Mouse (Mus musculus) left cerebral cortex, postnatal 4 days (tissue): ENCODE measurements around the gene Dync1i1. TPM values are rescaled to one million over a fixed set of nuclear protein-coding genes. Genes with fewer than 3 reads are reported as not detected.
A peak's percentile ranks its signal among the peaks of the same experiment; 100 is the strongest.

Experiments
- DNase-seq: peaks from one replicate; pipeline ENCODE4 v3.0.0-alpha.2; 2022
- intact Hi-C: fragments of 180-260 bp; cut with DNase I; formaldehyde crosslinking; loops from one replicate; pipeline ENCODE4 v1.15.1; 2025
- total RNA-seq, 2 experiments: library from RNA; stranded (reverse); gene quantifications; 2 replicates each; pipeline ENCODE4 v1.2.3; 2021

Dync1i1 gene
- total RNA-seq, 2 experiments from 2014 or later, result 188 to 197 TPM

DNA sequence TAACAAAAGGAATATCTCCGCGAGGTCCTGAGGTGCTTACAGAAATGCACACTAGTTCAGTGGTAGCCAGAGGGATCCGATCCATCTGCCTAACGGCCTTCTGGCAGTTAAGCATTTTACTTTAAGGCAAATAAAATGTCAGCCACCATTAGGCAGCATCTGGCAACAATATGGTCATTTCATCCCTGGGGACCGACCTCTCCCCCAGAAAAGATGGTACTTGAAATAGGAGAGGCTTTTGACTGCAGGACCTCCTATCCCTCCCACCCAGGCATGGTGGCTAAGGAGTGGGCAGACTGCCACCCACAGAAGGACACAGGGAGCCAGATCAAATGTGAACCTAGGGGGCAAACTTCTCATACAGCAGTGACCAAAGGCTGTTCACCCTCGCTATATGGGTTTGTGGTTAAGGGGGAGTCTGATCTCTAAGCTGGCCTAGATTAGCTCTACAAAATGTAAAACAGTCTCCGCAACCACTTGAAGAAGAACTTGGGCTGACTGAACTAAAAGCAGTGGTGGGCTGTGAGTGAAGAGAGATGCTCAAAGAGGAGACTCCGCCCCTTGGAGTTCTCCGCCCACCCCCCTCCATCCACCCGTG is 231.0 kb downstream of the Dync1i1 start:
- peak; percentile 21 for DNase-seq
- intact Hi-C loops, result no loop called here

DNA sequence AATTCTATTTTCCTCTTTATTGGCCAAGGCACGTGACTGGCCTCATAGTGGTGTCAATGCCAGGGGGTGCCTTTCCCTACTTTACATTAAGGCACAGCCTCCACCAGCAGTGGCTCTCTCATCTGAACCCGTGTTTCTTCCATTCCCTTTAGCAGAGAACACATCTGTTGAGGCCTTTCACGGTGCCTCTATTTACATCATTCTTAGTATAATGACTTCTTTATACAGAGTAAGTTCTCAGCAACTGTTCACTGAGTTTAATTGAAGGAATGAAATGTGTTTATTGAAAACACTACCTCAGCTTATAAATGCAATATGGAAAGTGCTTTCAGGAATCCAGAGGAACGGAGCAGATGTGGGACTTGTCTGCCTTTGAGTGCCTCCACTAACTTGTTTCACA is 235.3 kb downstream of the Dync1i1 start:
- intact Hi-C loops, result no loop called here
- no peak for DNase-seq

DNA sequence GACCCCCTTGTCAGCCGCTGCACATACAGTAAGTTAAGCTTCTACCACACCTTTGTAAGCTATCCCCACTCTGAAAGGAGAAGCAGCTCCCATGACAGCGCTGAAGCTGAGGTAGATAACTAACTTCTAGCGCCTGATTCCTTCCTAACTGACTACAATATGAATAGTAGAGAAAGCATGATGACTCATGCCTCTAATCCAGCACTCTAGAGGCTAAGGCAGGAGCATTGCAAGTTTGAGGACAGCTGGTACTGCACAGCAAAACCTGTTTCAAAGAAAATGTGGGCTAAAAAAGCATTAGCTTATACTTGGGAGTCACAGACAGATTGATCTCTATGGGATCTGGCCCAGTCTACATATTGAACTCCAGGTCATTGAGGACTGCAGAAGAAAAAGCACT is 236.5 kb downstream of the Dync1i1 start:
- intact Hi-C loops, result no loop called here
- no peak for DNase-seq

GRCm38 (mm10) chr6:5966376-5966775 is 240.9 kb downstream of the Dync1i1 start:
- no peak for DNase-seq
- intact Hi-C loops, result no loop called here

DNA sequence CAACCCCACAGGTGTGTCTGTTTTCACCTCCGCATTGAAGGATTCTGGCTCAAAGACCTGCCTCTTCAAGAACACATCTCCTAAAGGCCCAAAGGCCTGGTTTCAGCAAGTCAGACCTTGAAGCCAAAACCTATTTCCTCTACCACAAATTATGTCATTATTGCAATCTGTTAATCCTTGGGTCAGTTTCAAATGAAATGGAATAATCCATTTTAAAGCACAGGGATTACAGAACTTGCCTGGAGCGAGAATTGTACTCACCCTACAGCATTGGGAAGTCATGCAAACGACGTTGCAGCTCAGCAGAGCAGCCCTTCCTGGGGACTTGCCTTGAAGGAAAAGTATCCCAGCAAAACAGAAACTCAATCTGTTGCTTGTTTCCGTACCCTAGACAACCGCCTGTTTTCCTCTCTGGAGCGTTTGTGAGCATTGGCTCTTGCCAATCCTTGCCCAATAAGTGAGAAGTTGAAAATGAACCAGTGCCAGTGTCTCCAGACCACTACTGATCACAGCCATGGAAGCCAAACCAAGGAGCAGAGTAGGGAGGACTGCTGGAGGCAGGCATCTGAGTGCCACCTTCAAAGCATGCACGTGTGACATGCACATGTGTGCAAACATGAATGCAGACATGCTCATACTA is 241.5 kb downstream of the Dync1i1 start:
- DNase-seq, result no peak

DNA sequence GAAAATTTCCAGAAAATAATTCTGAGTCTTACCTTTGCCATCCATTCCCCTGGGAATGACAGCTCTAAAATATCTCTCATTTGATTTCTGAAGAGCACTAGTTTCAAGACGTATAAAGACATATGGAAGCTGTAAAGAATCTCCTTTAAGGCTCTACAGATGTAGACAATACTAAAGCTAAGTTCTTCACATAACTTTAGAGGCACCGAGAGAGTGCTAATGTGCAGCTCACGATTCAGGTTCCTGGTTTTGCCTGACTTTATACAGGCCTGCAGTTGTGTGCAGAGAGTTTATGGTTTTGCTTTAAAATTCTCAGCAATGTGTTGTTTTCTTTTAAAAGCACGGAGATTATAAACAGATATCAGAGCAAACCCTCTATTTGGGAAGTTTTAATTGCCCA is 242.1 kb downstream of the Dync1i1 start:
- intact Hi-C loops, result no loop called here
- DNase-seq, result no peak

More for the DNA sequence above, 241.5 kb downstream of the Dync1i1 start:
- intact Hi-C loops, result no loop called here

DNA sequence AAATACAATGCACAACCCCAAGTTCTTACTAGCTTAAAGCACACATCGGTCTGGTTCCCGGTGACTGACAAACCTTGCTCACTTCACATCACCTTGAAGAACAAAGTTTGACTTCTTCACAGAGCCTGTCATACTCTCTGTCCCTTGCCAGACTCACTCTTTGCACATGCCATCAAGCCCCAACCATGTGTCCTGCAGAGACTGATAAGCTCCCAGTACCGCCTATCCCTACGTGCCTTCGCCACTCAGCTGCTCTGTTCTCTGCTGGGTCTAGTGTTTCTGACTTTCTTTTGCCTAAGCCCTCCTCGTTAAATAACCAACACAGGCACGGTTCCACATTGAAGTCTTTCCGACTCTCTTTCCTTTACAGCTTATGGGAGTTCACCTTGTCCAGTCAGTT is 244.2 kb downstream of the Dync1i1 start:
- no peak for DNase-seq
- intact Hi-C loops, result no loop called here

- intact Hi-C loops, result no loop called here
- DNase-seq, result no peak
Observed at GRCm38 (mm10) chr6:5976241-5976640, 250.8 kb downstream of the Dync1i1 start.

DNA sequence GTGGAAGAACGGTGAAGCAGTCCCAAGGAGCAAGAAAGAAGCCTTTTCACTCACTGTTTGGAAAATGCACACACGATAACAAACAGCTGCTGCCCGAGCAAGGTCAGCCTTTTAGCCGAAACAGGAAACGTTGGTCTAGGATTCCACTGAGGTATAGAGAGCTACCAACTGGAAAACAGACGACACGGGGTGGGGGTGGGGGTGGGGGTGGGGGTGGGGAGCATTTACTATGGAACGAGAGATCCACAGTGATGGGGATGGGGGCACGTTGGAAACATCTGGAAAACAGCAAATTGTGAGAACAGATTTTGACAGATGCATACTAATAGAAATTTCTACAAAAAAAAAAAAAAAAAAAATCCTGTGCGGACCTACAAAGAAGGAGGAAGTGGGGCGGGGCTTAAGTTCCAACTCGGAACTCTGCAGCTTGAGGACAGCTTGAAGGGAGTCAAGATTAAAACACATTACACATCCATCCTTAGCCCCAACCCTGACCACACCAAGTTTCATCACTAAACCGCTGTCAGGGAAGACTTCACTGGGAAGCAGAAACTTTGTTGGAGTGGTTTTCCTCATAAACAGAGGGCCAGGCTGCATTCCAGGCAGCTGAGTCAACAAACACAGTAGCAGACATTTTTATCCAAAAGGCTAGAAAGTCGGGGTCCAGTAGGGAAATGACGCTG is 251.9 kb downstream of the Dync1i1 start:
- intact Hi-C loops, result no loop called here
- no peak for DNase-seq

- no peak for DNase-seq
- intact Hi-C loops, result no loop called here
Observed at GRCm38 (mm10) chr6:5991243-5991642, 265.8 kb downstream of the Dync1i1 start.

DNA sequence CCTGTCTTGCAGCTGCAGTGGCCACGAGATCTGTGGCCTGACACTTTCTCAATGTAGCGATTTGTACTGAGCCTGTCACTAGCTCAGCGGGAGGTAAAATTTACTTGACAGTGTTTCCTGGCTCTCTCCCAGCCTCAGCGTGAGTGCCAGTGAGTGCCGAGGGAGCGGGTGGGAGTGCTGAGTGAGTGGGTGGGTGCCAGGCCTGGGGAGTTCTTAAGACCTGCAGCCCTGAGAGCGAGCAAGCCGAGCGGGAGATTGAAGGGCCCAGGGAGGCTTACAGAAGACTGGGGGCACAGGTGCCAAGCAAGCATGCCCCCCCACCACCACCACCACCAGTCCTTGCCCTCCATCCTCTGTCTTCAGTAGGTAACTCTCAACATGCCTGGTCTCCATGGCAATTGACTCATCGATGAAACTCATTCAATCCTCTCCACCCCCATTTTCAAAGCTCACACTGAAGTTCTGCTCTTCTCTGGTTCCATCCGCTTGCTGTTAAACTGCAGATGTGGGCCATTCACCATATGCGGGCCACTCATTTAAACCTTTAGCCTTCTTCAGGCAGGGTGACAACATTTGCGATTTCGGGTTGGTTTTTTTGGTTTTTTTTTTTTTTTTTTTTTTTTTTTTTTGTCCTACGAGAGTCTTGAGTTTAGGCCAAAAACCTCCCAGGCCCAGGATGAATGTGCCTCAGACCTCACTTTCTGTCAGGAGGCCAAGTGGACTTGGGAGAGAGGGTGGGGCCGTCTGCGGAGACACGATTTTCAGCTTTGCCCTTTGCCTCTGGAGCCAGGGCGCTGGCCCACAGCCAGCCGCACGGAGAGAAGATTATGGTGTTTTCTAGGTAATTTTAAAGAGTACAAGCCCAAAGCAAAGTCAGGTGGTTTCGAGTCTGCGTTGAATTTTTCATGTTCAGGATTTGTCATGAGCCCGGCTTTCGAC is 266.6 kb downstream of the Dync1i1 start:
- peak; percentile 68 for DNase-seq
- intact Hi-C loops, result no loop called here

- DNase-seq, result peak; percentile 16
- intact Hi-C loops, result no loop called here
Observed at GRCm38 (mm10) chr6:5993056-5993455, 267.6 kb downstream of the Dync1i1 start.

DNA sequence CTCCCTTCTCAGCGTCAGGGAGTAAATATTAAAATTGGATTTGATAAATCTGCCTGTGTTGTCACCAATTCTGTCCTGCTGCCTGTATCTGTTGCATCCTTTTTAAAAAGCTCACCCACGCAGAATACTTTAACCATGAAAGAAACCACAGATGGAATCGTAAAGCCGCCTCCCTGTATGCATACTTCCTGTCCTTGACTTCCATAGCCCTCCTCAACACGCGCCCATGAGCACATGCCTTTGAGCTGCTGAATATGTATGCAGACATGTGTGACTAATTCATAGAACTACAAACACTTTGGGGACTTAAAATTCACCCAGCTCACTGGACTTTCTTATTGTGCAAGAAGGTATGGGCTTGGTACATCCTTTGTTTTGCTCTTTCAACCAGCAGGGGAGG is 272.1 kb downstream of the Dync1i1 start:
- DNase-seq, result no peak
- intact Hi-C loops, result no loop called here

DNA sequence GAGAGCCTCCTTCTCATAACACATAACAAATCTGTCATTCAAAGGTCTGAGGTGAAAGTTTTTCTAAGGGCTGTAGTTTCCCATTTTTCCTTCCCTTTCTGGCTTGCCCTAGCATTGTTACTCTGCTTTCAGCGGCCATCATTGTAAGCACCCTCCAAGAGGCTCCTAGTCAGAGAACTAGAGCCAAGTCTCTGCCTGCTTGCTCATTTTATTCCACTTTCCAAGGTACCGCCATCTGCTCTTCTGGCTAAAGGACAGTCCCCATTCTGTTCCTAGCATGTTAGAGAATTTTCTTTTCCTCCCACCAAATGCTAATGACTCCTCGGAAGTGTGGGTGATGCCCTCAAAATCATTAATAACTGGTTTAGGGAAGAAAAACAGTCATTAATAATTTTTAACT is 276.6 kb downstream of the Dync1i1 start:
- intact Hi-C loops, result loop anchor here (10.0 kb wide), 1 partner anchor 147 kb away; no protein-coding TSS in a partner anchor
- DNase-seq, result peak; percentile 28

GRCm38 (mm10) chr6:6004756-6005485 is 279.5 kb downstream of the Dync1i1 start:
- no peak for DNase-seq

GRCm38 (mm10) chr6:6005762-6006431 is 280.5 kb downstream of the Dync1i1 start:
- intact Hi-C loops, result loop anchor here (5.0 to 10.0 kb wide), 2 partner anchors 151 to 871 kb away; no protein-coding TSS in a partner anchor
- DNase-seq, result peak; percentile 89

More at GRCm38 (mm10) chr6:6004756-6005485, 279.5 kb downstream of the Dync1i1 start:
- intact Hi-C loops, result loop anchor here (5.0 to 10.0 kb wide), 2 partner anchors 150 to 872 kb away; no protein-coding TSS in a partner anchor

DNA sequence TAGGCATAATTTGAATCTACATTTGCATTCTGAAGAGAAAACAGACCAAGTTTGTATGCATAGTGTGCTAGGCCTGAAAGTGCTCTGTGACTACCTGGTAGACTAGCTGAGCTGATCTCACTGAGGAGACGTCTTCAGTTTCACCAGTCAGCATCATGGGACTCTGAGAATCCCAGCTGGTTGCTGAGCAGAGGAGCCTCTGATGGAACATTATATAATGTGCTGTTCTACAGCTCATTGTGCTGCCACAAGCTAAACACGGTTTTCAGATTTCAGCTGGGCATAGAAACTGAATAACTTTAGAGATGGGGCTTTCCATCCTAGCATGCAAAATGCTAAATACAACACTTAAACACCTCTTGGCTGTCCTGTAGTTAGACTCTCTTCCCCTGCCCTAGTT is 285.9 kb downstream of the Dync1i1 start:
- no peak for DNase-seq
- intact Hi-C loops, result no loop called here

- no peak for DNase-seq
- intact Hi-C loops, result no loop called here
Observed at GRCm38 (mm10) chr6:6015616-6016015, 290.2 kb downstream of the Dync1i1 start.

- intact Hi-C loops, result no loop called here
Observed at GRCm38 (mm10) chr6:6016931-6017330, 291.5 kb downstream of the Dync1i1 start.

GRCm38 (mm10) chr6:6023976-6024375 is 298.5 kb downstream of the Dync1i1 start:
- intact Hi-C loops, result no loop called here
- no peak for DNase-seq

More at GRCm38 (mm10) chr6:6016931-6017330, 291.5 kb downstream of the Dync1i1 start:
- DNase-seq, result no peak
